Mouse (Mus musculus) liver, adult 2 months (tissue): ENCODE data around the gene Gm14399.
"Not testable (repeated sequence)": the region's sequence is repeated elsewhere in the genome, so short reads cannot be mapped to it uniquely, and the experiment has no call there.

Experiments
- CTCF ChIP-seq: fragments of 200-500 bp; IDR thresholded peaks from 2 replicates; pipeline ENCODE4 v1.5.1; 2011; ENCODE audit warnings: low read depth, low read length, control low read depth
- POLR2A ChIP-seq: fragments of 200-500 bp; IDR thresholded peaks from 2 replicates; pipeline ENCODE4 v1.6.1; 2011; ENCODE audit warnings: low read length, control low read depth; ENCODE audit not compliant: insufficient read depth; ENCODE audit errors: extremely low read depth

DNA sequence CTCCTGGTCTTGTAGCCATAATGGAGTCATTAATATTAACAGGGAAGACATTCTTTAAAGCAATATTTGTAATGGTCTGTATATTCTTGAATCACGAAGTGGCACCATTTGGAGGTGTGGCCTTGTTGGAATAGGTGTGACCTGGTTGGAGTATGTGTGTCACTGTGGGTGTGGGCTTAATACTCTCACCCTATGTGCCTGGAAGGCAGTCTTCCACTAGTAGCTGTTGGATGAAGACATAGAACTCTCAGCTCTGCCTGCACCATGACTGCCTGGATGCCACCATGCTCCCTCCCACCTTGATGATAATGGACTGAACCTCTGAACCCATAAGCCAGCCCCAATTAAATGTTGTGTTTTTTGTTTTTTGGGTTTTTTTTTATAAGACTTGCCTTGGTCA is 37.2 kb upstream of the Gm14399 start:
- not testable (repeated sequence) for TF ChIP-seq CTCF, POLR2A
